Mouse (Mus musculus): ENCODE measurements around the gene Ccdc148. TPM values are rescaled to one million over a fixed set of nuclear protein-coding genes. Genes with fewer than 3 reads are reported as not detected.

Ccdc148 gene
- 0.19 to 1.1 TPM in 2 of 3 replicates, not detected in the other for total RNA-seq (2017)

- ATAC-seq (replicated peaks; ENCODE audit: insufficient number of reproducible peaks, low FRiP score, low TSS enrichment, poor library complexity, severe bottlenecking) = peak; percentile 96
Observed at GRCm38 (mm10) chr2:59160605-59160963, at the start of gene Ccdc148, which contains the start of gene Pkp4. Gene Ccdc148 (minus strand): TSS chr2:59160683. Gene Pkp4 (plus strand): TSS chr2:59160850.

- ATAC-seq (replicated peaks; ENCODE audit: insufficient number of reproducible peaks, low FRiP score, low TSS enrichment, poor library complexity, severe bottlenecking) = no peak
Observed at GRCm38 (mm10) chr2:59208276-59208675, 47.8 kb upstream of the Ccdc148 start.

GRCm38 (mm10) chr2:59207725-59208124 lies 47.2 kb upstream of the Ccdc148 start:
- ATAC-seq (replicated peaks; ENCODE audit: insufficient number of reproducible peaks, low FRiP score, low TSS enrichment, poor library complexity, severe bottlenecking) = no peak

- ATAC-seq (replicated peaks; ENCODE audit: insufficient number of reproducible peaks, low FRiP score, low TSS enrichment, poor library complexity, severe bottlenecking) = no peak
Observed at GRCm38 (mm10) chr2:59207240-59207639, 46.8 kb upstream of the Ccdc148 start.

- ATAC-seq (replicated peaks; ENCODE audit: insufficient number of reproducible peaks, low FRiP score, low TSS enrichment, poor library complexity, severe bottlenecking) = no peak
Observed at GRCm38 (mm10) chr2:59206190-59206589, 45.7 kb upstream of the Ccdc148 start.

GRCm38 (mm10) chr2:59205092-59205491 lies 44.6 kb upstream of the Ccdc148 start:
- no peak for ATAC-seq (replicated peaks; ENCODE audit: insufficient number of reproducible peaks, low FRiP score, low TSS enrichment, poor library complexity, severe bottlenecking)

- ATAC-seq (replicated peaks; ENCODE audit: insufficient number of reproducible peaks, low FRiP score, low TSS enrichment, poor library complexity, severe bottlenecking) = no peak
Observed at GRCm38 (mm10) chr2:59203627-59204425, 43.3 kb upstream of the Ccdc148 start.

GRCm38 (mm10) chr2:59202930-59203329 lies 42.4 kb upstream of the Ccdc148 start:
- ATAC-seq (replicated peaks; ENCODE audit: insufficient number of reproducible peaks, low FRiP score, low TSS enrichment, poor library complexity, severe bottlenecking) = no peak

- no peak for ATAC-seq (replicated peaks; ENCODE audit: insufficient number of reproducible peaks, low FRiP score, low TSS enrichment, poor library complexity, severe bottlenecking)
Observed at GRCm38 (mm10) chr2:59200511-59200910, 40.0 kb upstream of the Ccdc148 start.

GRCm38 (mm10) chr2:59199476-59199976 lies 39.0 kb upstream of the Ccdc148 start:
- ATAC-seq (replicated peaks; ENCODE audit: insufficient number of reproducible peaks, low FRiP score, low TSS enrichment, poor library complexity, severe bottlenecking) = no peak

GRCm38 (mm10) chr2:59197156-59197555 lies 36.7 kb upstream of the Ccdc148 start:
- ATAC-seq (replicated peaks; ENCODE audit: insufficient number of reproducible peaks, low FRiP score, low TSS enrichment, poor library complexity, severe bottlenecking) = no peak

- no peak for ATAC-seq (replicated peaks; ENCODE audit: insufficient number of reproducible peaks, low FRiP score, low TSS enrichment, poor library complexity, severe bottlenecking)
Observed at GRCm38 (mm10) chr2:59193117-59193516, 32.6 kb upstream of the Ccdc148 start.

- no peak for ATAC-seq (replicated peaks; ENCODE audit: insufficient number of reproducible peaks, low FRiP score, low TSS enrichment, poor library complexity, severe bottlenecking)
Observed at GRCm38 (mm10) chr2:59191466-59191865, 31.0 kb upstream of the Ccdc148 start.

- no peak for ATAC-seq (replicated peaks; ENCODE audit: insufficient number of reproducible peaks, low FRiP score, low TSS enrichment, poor library complexity, severe bottlenecking)
Observed at GRCm38 (mm10) chr2:59190186-59190585, 29.7 kb upstream of the Ccdc148 start.

GRCm38 (mm10) chr2:59189661-59190185 lies 29.2 kb upstream of the Ccdc148 start:
- no peak for ATAC-seq (replicated peaks; ENCODE audit: insufficient number of reproducible peaks, low FRiP score, low TSS enrichment, poor library complexity, severe bottlenecking)

GRCm38 (mm10) chr2:59188306-59188705 lies 27.8 kb upstream of the Ccdc148 start:
- no peak for ATAC-seq (replicated peaks; ENCODE audit: insufficient number of reproducible peaks, low FRiP score, low TSS enrichment, poor library complexity, severe bottlenecking)

- ATAC-seq (replicated peaks; ENCODE audit: insufficient number of reproducible peaks, low FRiP score, low TSS enrichment, poor library complexity, severe bottlenecking) = no peak
Observed at GRCm38 (mm10) chr2:59186966-59187365, 26.5 kb upstream of the Ccdc148 start.

GRCm38 (mm10) chr2:59186122-59186521 lies 25.6 kb upstream of the Ccdc148 start:
- ATAC-seq (replicated peaks; ENCODE audit: insufficient number of reproducible peaks, low FRiP score, low TSS enrichment, poor library complexity, severe bottlenecking) = no peak

- ATAC-seq (replicated peaks; ENCODE audit: insufficient number of reproducible peaks, low FRiP score, low TSS enrichment, poor library complexity, severe bottlenecking) = peak; percentile 77
Observed at GRCm38 (mm10) chr2:59184107-59185064, 23.9 kb upstream of the Ccdc148 start.
